Mouse (Mus musculus) thymus, adult 2 months (tissue): Measurements from ENCODE around the gene Slc26a3. TPM values are rescaled to one million over a fixed set of nuclear protein-coding genes. Genes with fewer than 3 reads are reported as not detected.

Source experiments
- DNase-seq: peaks from one replicate; pipeline ENCODE4 v3.0.0; 2021
- H3K27ac ChIP-seq: fragments of 200-500 bp; 2 replicates; pipeline ENCODE4 v1.5.1; 2012; ENCODE audit warnings: low read length, control low read depth; ENCODE audit not compliant: control insufficient read depth, insufficient read depth
- H3K27me3 ChIP-seq: fragments of 200-500 bp; 2 replicates; pipeline ENCODE4 v1.6.1; 2012; ENCODE audit warnings: mild to moderate bottlenecking, low read length, moderate library complexity, mixed read lengths; ENCODE audit not compliant: control insufficient read depth, insufficient read depth
- H3K36me3 ChIP-seq: fragments of 200-500 bp; 2 replicates; pipeline ENCODE4 v1.6.1; 2012; ENCODE audit warnings: mild to moderate bottlenecking, low read length, moderate library complexity; ENCODE audit not compliant: control insufficient read depth, insufficient read depth
- H3K4me1 ChIP-seq: fragments of 200-500 bp; replicated peaks from 2 replicates; pipeline ENCODE4 v1.6.1; 2012; ENCODE audit warnings: low read length; ENCODE audit not compliant: control insufficient read depth, insufficient read depth
- H3K4me3 ChIP-seq: fragments of 200-500 bp; 2 replicates; pipeline ENCODE4 v1.5.1; 2012; ENCODE audit warnings: mild to moderate bottlenecking, low read length, control low read depth, moderate library complexity; ENCODE audit not compliant: control insufficient read depth, insufficient read depth
- CTCF ChIP-seq: fragments of 200-500 bp; IDR thresholded peaks from 2 replicates; pipeline ENCODE4 v1.5.1; 2012; ENCODE audit warnings: mild to moderate bottlenecking, control low read depth, low read length, moderate library complexity, borderline replicate concordance; ENCODE audit not compliant: control insufficient read depth, poor library complexity, insufficient read depth; ENCODE audit errors: extremely low read depth
- POLR2A ChIP-seq: fragments of 200-500 bp; IDR thresholded peaks from 2 replicates; pipeline ENCODE4 v1.6.1; 2012; ENCODE audit warnings: mild to moderate bottlenecking, low read length, control low read depth, moderate library complexity; ENCODE audit not compliant: control insufficient read depth, poor library complexity, insufficient read depth; ENCODE audit errors: extremely low read depth
- WGBS: fragments of 180-500 bp; shearing (Covaris S2); methylation state at CpG from one replicate; pipeline ENCODE4 v1.1.7; 2018; 5-methylcytosine and 5-hydroxymethylcytosine counted together
- polyA plus RNA-seq: library from polyadenylated mRNA; depleted of rRNA; stranded (reverse); fragments of >200 nt; gene quantifications from 2 replicates; pipeline ENCODE4 v1.2.3, GENCODE M21; 2012; rRNA removed

The Slc26a3 gene
- polyA plus RNA-seq, 1 experiment, result 0.36 TPM

- Histone ChIP-seq H3K36me3 (no peaks in the 10 kb centered on the region), H3K27me3 (no peaks in the 10 kb centered on the region), H3K27ac (no peak overlapping the region), H3K4me1 (no peaks in the 10 kb centered on the region), H3K4me3 (no peak overlapping the region)
- DNase-seq, result no peak
- 88% methylated on average over 4 of the region's 5 CpGs for WGBS
- TF ChIP-seq POLR2A (no peak), CTCF (no peak)
These were observed 120.5 kb downstream of the Slc26a3 start for GRCm38 (mm10) chr12:31511218-31511617.

- WGBS, result 97% methylated on average over 14 of the region's 14 CpGs
- no peak for DNase-seq
- Histone ChIP-seq H3K4me1 (no peaks in the 10 kb centered on the region), H3K27ac (no peak overlapping the region), H3K27me3 (no peaks in the 10 kb centered on the region), H3K4me3 (no peak overlapping the region), H3K36me3 (no peaks in the 10 kb centered on the region)
- TF ChIP-seq CTCF (no peak), POLR2A (no peak)
These were observed 122.2 kb downstream of the Slc26a3 start for GRCm38 (mm10) chr12:31512634-31513411.

- 49% methylated on average over 6 of the region's 6 CpGs for WGBS
- H3K27ac ChIP-seq, result no peak overlapping the region
- TF ChIP-seq CTCF (no peak), POLR2A (no peak)
- H3K27me3 ChIP-seq, result no peaks in the 10 kb centered on the region
- no peak overlapping the region for H3K4me3 ChIP-seq
- DNase-seq, result no peak
- no peaks in the 10 kb centered on the region for H3K36me3 ChIP-seq
- no peaks in the 10 kb centered on the region for H3K4me1 ChIP-seq
These were observed 123.2 kb downstream of the Slc26a3 start for GRCm38 (mm10) chr12:31513724-31514503.

- no peak for DNase-seq
- Histone ChIP-seq H3K4me1 (no peaks in the 10 kb centered on the region), H3K36me3 (no peaks in the 10 kb centered on the region), H3K4me3 (no peak overlapping the region), H3K27me3 (no peaks in the 10 kb centered on the region), H3K27ac (no peak overlapping the region)
- TF ChIP-seq CTCF (no peak), POLR2A (no peak)
- WGBS, result 83% methylated on average over 6 of the region's 6 CpGs
These were observed 129.4 kb downstream of the Slc26a3 start for GRCm38 (mm10) chr12:31520119-31520518.

- 93% methylated on average over 3 of the region's 3 CpGs for WGBS
- no peak for DNase-seq
- Histone ChIP-seq H3K27ac (no peak overlapping the region), H3K4me3 (no peak overlapping the region), H3K4me1 (no peaks in the 10 kb centered on the region), H3K27me3 (no peaks in the 10 kb centered on the region), H3K36me3 (no peaks in the 10 kb centered on the region)
- no peak for TF ChIP-seq POLR2A
- TF ChIP-seq CTCF, result no peak
These were observed 130.7 kb downstream of the Slc26a3 start for GRCm38 (mm10) chr12:31521371-31521770.

Other genes starting within 250 kb of the Slc26a3 start
- not detected in 2 replicates for gene Gm6993, start 150.1 kb upstream of the Slc26a3 start, polyA plus RNA-seq
- gene Lamb1, start 125.6 kb upstream of the Slc26a3 start, polyA plus RNA-seq, result 14.0 TPM in 2 replicates
- 15.3 and 17.4 TPM in 2 replicates for gene Dld, start 39.4 kb upstream of the Slc26a3 start, polyA plus RNA-seq
- 14.0 and 14.2 TPM in 2 replicates for gene Cbll1, start 108.7 kb downstream of the Slc26a3 start, polyA plus RNA-seq
- gene Slc26a4, start 169.1 kb downstream of the Slc26a3 start, polyA plus RNA-seq, result 0.19 and 1.0 TPM in 2 replicates
- 2.1 and 3.9 TPM in 2 replicates for gene Bcap29, start 243.8 kb downstream of the Slc26a3 start, polyA plus RNA-seq